ENCODE assay signal across 30 mouse cellular contexts in the genomic region with DNA sequence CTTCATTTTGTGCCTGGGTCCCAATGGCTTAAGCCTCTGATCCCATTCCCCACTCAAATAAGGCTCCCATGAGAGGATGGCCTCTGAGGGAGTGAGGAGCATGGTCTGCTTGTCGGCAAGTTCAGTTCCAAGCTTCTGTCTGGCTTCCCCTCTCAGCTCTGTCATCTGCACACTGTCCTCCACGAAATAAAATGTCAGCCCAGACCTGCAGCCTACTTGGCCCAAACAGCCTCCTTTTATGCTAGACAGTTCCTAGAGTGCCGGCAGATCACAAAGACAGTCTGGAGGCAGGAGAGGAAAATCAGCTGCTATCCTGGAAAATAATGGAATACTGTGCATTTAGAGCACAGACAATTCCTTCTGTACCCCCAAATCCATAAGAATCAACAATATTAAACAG.
DNase-seq lines count a peak whose midpoint lies in the region; ATAC-seq lines count a peak whose summit lies in the region.
"Had no signal": no experiment of that assay in that cellular context is flagged by ENCODE, and none has a peak within 500 bp of the region (broad histone marks: within the 10 kb centered on the region; RNA-seq: fewer than 3 reads in every experiment).

No protein-coding gene starts in this region.

- no peaks in the 10 kb centered on the region for H3K27me3 ChIP-seq in forebrain, embryonic 15.5 days
- no peaks in the 10 kb centered on the region for H3K27me3 ChIP-seq in forebrain, embryonic 13.5 days
- no peaks in the 10 kb centered on the region for H3K27me3 ChIP-seq in midbrain, embryonic 11.5 days (ENCODE audit: control insufficient read depth, insufficient read depth, low read length)
- peaks cover 17% of the 10 kb centered on the region; the same call in 1 of the 2 replicates for H3K27me3 ChIP-seq in midbrain, embryonic 10.5 days (ENCODE audit: low read depth, poor library complexity, severe bottlenecking)
- no peaks in the 10 kb centered on the region for H3K27me3 ChIP-seq in midbrain, embryonic 15.5 days (replicated peaks)
- H3K27me3 ChIP-seq: embryonic facial prominence, embryonic 12.5 days; heart, embryonic 13.5 days; kidney, embryonic 15.5 days; limb, embryonic 13.5 days; megakaryocyte, embryonic 14.5 days; neural tube, embryonic 15.5 days had no signal

- no peak overlapping the region for H3K4me3 ChIP-seq in forebrain, embryonic 15.5 days
- H3K4me3 ChIP-seq in forebrain, embryonic 13.5 days, result no peak overlapping the region
- no peak overlapping the region for H3K4me3 ChIP-seq in midbrain, embryonic 11.5 days (ENCODE audit: low read depth, low read length)
- H3K4me3 ChIP-seq in midbrain, embryonic 10.5 days, result no peak overlapping the region
- H3K4me3 ChIP-seq in midbrain, embryonic 15.5 days, result no peak overlapping the region
- H3K4me3 ChIP-seq: embryonic facial prominence, embryonic 12.5 days; heart, embryonic 13.5 days; kidney, embryonic 15.5 days; left cerebral cortex, adult 2 months; limb, embryonic 13.5 days; megakaryocyte, embryonic 14.5 days; neural tube, embryonic 15.5 days had no signal

- DNase-seq in midbrain, embryonic 11.5 days (ENCODE audit: low spot score, missing footprints), result peak; percentile 66
- no peak for DNase-seq in midbrain, embryonic 10.5 days (ENCODE audit: low spot score)
- no peak for DNase-seq in left cerebral cortex, postnatal 36 days (ENCODE audit: low spot score in 2 of 2)
- DNase-seq in retina, embryonic 14.5 days (ENCODE audit: low spot score), result no peak
- DNase-seq: adrenal gland, postnatal 25 days; cerebellum, adult 11-12 months; cerebellum, adult 9-11 months; embryo, embryonic 11 days; gastrocnemius, postnatal 10 days; heart, postnatal 10 days; kidney, adult 18-20 months; kidney, postnatal 25 days; liver, postnatal 0 days; lung, postnatal 36 days; right cerebral cortex, postnatal 25 days; thymus, adult 2 months; thymus, postnatal 36 days had no signal

- no peak overlapping the region for H3K9ac ChIP-seq in forebrain, embryonic 15.5 days (replicated peaks)
- H3K9ac ChIP-seq in forebrain, embryonic 13.5 days, result no peak overlapping the region
- H3K9ac ChIP-seq in midbrain, embryonic 11.5 days (ENCODE audit: low read length), result peak overlapping the region; percentile 5; the same call in 1 of the 2 replicates
- H3K9ac ChIP-seq in midbrain, embryonic 15.5 days, result no peak overlapping the region
- H3K9ac ChIP-seq: embryonic facial prominence, embryonic 12.5 days; heart, embryonic 13.5 days; kidney, embryonic 15.5 days; limb, embryonic 13.5 days; liver, postnatal 0 days; neural tube, embryonic 15.5 days had no signal

- H3K9me3 ChIP-seq in forebrain, embryonic 15.5 days, result no peaks in the 10 kb centered on the region
- no peaks in the 10 kb centered on the region for H3K9me3 ChIP-seq in forebrain, embryonic 13.5 days (replicated peaks)
- no peaks in the 10 kb centered on the region for H3K9me3 ChIP-seq in midbrain, embryonic 11.5 days (ENCODE audit: control insufficient read depth, low read length)
- H3K9me3 ChIP-seq in midbrain, embryonic 10.5 days (replicated peaks), result peaks cover 10% of the 10 kb centered on the region; the same call in 1 of the 2 replicates
- H3K9me3 ChIP-seq in midbrain, embryonic 15.5 days, result no peaks in the 10 kb centered on the region
- H3K9me3 ChIP-seq: embryonic facial prominence, embryonic 12.5 days; kidney, embryonic 15.5 days; limb, embryonic 13.5 days; neural tube, embryonic 15.5 days had no signal

- no peak for ATAC-seq in forebrain, embryonic 15.5 days (replicated peaks)
- ATAC-seq in forebrain, embryonic 13.5 days, result no peak
- no peak for ATAC-seq in midbrain, embryonic 11.5 days (ENCODE audit: low FRiP score)
- no peak for ATAC-seq in midbrain, embryonic 15.5 days (replicated peaks)
- ATAC-seq: CD4-positive, CD25-positive, alpha-beta regulatory T cell, adult 4 months; hindbrain, embryonic 16.5 days; liver, postnatal 0 days had no signal

- H3K36me3 ChIP-seq in forebrain, embryonic 15.5 days, result no peaks in the 10 kb centered on the region
- 0 out of 2 replicates have a peak, but pooled peaks cover under 1% of the 10 kb centered on the region for H3K36me3 ChIP-seq in forebrain, embryonic 13.5 days (ENCODE audit: poor library complexity, severe bottlenecking)
- no peaks in the 10 kb centered on the region for H3K36me3 ChIP-seq in midbrain, embryonic 11.5 days (ENCODE audit: control insufficient read depth, insufficient read depth, low read length)
- H3K36me3 ChIP-seq in midbrain, embryonic 10.5 days, result no peaks in the 10 kb centered on the region
- H3K36me3 ChIP-seq in midbrain, embryonic 15.5 days (replicated peaks), result no peaks in the 10 kb centered on the region
- H3K36me3 ChIP-seq: embryonic facial prominence, embryonic 12.5 days; kidney, embryonic 15.5 days; neural tube, embryonic 15.5 days had no signal

- H3K4me1 ChIP-seq in forebrain, embryonic 15.5 days, result peaks cover 30% of the 10 kb centered on the region
- H3K4me1 ChIP-seq in forebrain, embryonic 13.5 days, result peaks cover 41% of the 10 kb centered on the region
- H3K4me1 ChIP-seq in midbrain, embryonic 11.5 days (ENCODE audit: control insufficient read depth, insufficient read depth, low read length), result peaks cover 22% of the 10 kb centered on the region
- H3K4me1 ChIP-seq in midbrain, embryonic 10.5 days, result peaks cover 43% of the 10 kb centered on the region
- peaks cover 34% of the 10 kb centered on the region for H3K4me1 ChIP-seq in midbrain, embryonic 15.5 days
- H3K4me1 ChIP-seq: heart, embryonic 13.5 days; megakaryocyte, embryonic 14.5 days had no signal

- 0 out of 2 replicates have a peak overlapping the region, but pooled peaks have one; percentile 10 for H3K27ac ChIP-seq in forebrain, embryonic 15.5 days (replicated peaks)
- no peak overlapping the region for H3K27ac ChIP-seq in forebrain, embryonic 13.5 days
- H3K27ac ChIP-seq in midbrain, embryonic 11.5 days (ENCODE audit: low read depth, low read length), result no peak overlapping the region
- H3K27ac ChIP-seq in midbrain, embryonic 10.5 days (replicated peaks), result no peak overlapping the region
- H3K27ac ChIP-seq in midbrain, embryonic 15.5 days, result peak overlapping the region; percentile 64
- H3K27ac ChIP-seq: embryonic facial prominence, embryonic 12.5 days; heart, embryonic 13.5 days; kidney, embryonic 15.5 days; left cerebral cortex, adult 2 months; limb, embryonic 13.5 days; neural tube, embryonic 15.5 days had no signal

- 23% methylated on average over 3 of the region's 3 CpGs for WGBS in forebrain, embryonic 15.5 days
- whole genome bisulfite sequencing in forebrain, embryonic 13.5 days, result 20% methylated on average over 3 of the region's 3 CpGs
- WGBS in midbrain, embryonic 11.5 days, result 44% methylated on average over 3 of the region's 3 CpGs
- 70% methylated on average over 3 of the region's 3 CpGs for WGBS in midbrain, embryonic 10.5 days
- WGBS in midbrain, embryonic 15.5 days, result 18% methylated on average over 3 of the region's 3 CpGs

- H3K4me2 ChIP-seq in forebrain, embryonic 15.5 days (replicated peaks), result no peak overlapping the region
- H3K4me2 ChIP-seq in forebrain, embryonic 13.5 days, result no peak overlapping the region
- H3K4me2 ChIP-seq in midbrain, embryonic 11.5 days, result no peak overlapping the region
- H3K4me2 ChIP-seq in midbrain, embryonic 15.5 days, result no peak overlapping the region
- H3K4me2 ChIP-seq: embryonic facial prominence, embryonic 12.5 days; heart, embryonic 13.5 days; kidney, embryonic 15.5 days; limb, embryonic 13.5 days; liver, embryonic 11.5 days; neural tube, embryonic 15.5 days had no signal

- intact Hi-C loops in left cerebral cortex, postnatal 36 days (cut with DNase I), result no loop called here

Comparison
In these comparisons a context has a peak if more than half of its experiments do, and no peak if none do; other contexts are left out.
1. H3K27ac ChIP-seq: peak in forebrain, embryonic 15.5 days (single experiment) and midbrain, embryonic 15.5 days (single experiment); none in forebrain, embryonic 13.5 days (single experiment), midbrain, embryonic 11.5 days (single experiment) and midbrain, embryonic 10.5 days (single experiment).